Mouse (Mus musculus) erythroblast, embryonic 14.5 days (primary cell): ENCODE data around the gene Rgs17.

ENCODE experiments used
- GATA1 ChIP-seq: IDR thresholded peaks from 2 replicates; pipeline ENCODE4 v1.6.1; 2012; ENCODE audit warnings: low read length, inconsistent platforms, mixed read lengths
- TAL1 ChIP-seq: IDR thresholded peaks from 3 replicates; pipeline ENCODE4 v1.6.1; 2012; ENCODE audit warnings: low read length, inconsistent platforms, mixed read lengths

DNA sequence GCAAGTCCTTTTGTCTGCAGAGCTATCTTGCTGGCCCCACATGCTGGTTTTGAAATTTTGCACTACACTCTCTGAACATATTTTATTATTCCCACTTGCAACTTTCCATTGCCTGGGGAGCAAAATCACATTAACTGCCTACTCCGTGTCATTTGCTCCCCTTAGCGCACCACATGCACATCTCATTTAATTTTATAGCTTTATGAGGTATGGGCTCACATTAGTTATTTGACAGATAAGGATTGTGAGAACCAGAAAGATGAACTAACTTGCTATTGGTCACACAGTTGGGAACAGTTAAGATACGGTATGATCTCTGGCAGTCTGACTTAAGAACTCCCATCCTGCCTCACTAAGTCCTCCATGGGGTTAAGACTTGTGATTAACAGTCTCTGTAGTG lies 61.4 kb downstream of the Rgs17 start:
- no peak for TF ChIP-seq GATA1
- TF ChIP-seq TAL1: no peak
